Mouse (Mus musculus): Measurements from ENCODE around the gene Krtap4-16. TPM values are rescaled to one million over a fixed set of nuclear protein-coding genes. Genes with fewer than 3 reads are reported as not detected.
"Not testable (repeated sequence)": the region's sequence is repeated elsewhere in the genome, so short reads cannot be mapped to it uniquely, and the experiment has no call there.

The Krtap4-16 gene
- polyA plus RNA-seq (2015; fragmentation: Nextera tagmentation; extraction: Ambion mirVana), result not detected in 2 replicates

- Histone ChIP-seq H3K4me3 (replicated peaks) (no peak within 1 kb of the TSS), H3K4me1 (replicated peaks) (no peaks in the 10 kb centered on the region), H3K4me2 (no peak within 1 kb of the TSS), H3K9ac (no peak within 1 kb of the TSS), H3K27ac (no peak within 1 kb of the TSS), H3K36me3 (no peaks in the 10 kb centered on the region), H3K27me3 (no peaks in the 10 kb centered on the region), H3K9me3 (replicated peaks) (no peaks in the 10 kb centered on the region)
- DNase-seq (no peak), ATAC-seq (ENCODE audit: low read depth) (no peak)
Observed at GRCm38 (mm10) chr11:99851508-99851907, at the start of gene Krtap4-16. Gene Krtap4-16 (minus strand): TSS chr11:99851608.

GRCm38 (mm10) chr11:99878887-99879286 is 27.5 kb upstream of the Krtap4-16 start, which contains the start of gene Gm11567:
Gene Gm11567 (plus strand): TSS chr11:99879187.
- WGBS (ENCODE audit: insufficient replicate concordance), result 29% methylated on average over 1 of the region's 1 CpGs
- H3K27ac ChIP-seq; H3K9me3 ChIP-seq (replicated peaks); H3K4me3 ChIP-seq (replicated peaks); H3K9ac ChIP-seq; ATAC-seq (ENCODE audit: low read depth); H3K36me3 ChIP-seq; H3K4me2 ChIP-seq; H3K27me3 ChIP-seq; DNase-seq; H3K4me1 ChIP-seq (replicated peaks): not testable (repeated sequence)

GRCm38 (mm10) chr11:99873089-99873488 is 21.7 kb upstream of the Krtap4-16 start, which contains the start of gene Krtap9-1:
Gene Krtap9-1 (plus strand): TSS chr11:99873389.
- H3K4me1 ChIP-seq (replicated peaks); H3K27ac ChIP-seq; ATAC-seq (ENCODE audit: low read depth); H3K27me3 ChIP-seq; DNase-seq; H3K9ac ChIP-seq; H3K4me2 ChIP-seq; H3K36me3 ChIP-seq; H3K4me3 ChIP-seq (replicated peaks); H3K9me3 ChIP-seq (replicated peaks): not testable (repeated sequence)
- WGBS (ENCODE audit: insufficient replicate concordance), result 55% methylated on average over 1 of the region's 1 CpGs

- not testable (repeated sequence) for H3K4me3 ChIP-seq (replicated peaks); H3K9ac ChIP-seq; H3K27ac ChIP-seq; H3K27me3 ChIP-seq; DNase-seq; H3K4me2 ChIP-seq; ATAC-seq (ENCODE audit: low read depth); H3K9me3 ChIP-seq (replicated peaks); H3K4me1 ChIP-seq (replicated peaks); H3K36me3 ChIP-seq
- WGBS (ENCODE audit: insufficient replicate concordance), result 29% methylated on average over 1 of the region's 1 CpGs
Observed at GRCm38 (mm10) chr11:99864176-99864575, 12.8 kb upstream of the Krtap4-16 start, which contains the start of gene Gm11559. Gene Gm11559 (plus strand): TSS chr11:99864476.

GRCm38 (mm10) chr11:99858761-99859160 is 7.4 kb upstream of the Krtap4-16 start:
- no peak overlapping the region for H3K4me2 ChIP-seq
- H3K9ac ChIP-seq, result no peak overlapping the region
- H3K4me3 ChIP-seq (replicated peaks), result no peak overlapping the region
- ATAC-seq (ENCODE audit: low read depth), result no peak
- H3K4me1 ChIP-seq (replicated peaks), result no peaks in the 10 kb centered on the region
- no peaks in the 10 kb centered on the region for H3K36me3 ChIP-seq
- H3K27ac ChIP-seq, result no peak overlapping the region
- H3K9me3 ChIP-seq (replicated peaks), result no peaks in the 10 kb centered on the region
- 48% methylated on average over 2 of the region's 2 CpGs for WGBS (ENCODE audit: insufficient replicate concordance)
- H3K27me3 ChIP-seq, result no peaks in the 10 kb centered on the region
- DNase-seq, result no peak

- H3K9me3 ChIP-seq (replicated peaks), result no peaks in the 10 kb centered on the region
- no peak within 1 kb of the TSS for H3K27ac ChIP-seq
- no peak within 1 kb of the TSS for H3K4me3 ChIP-seq (replicated peaks)
- no peaks in the 10 kb centered on the region for H3K27me3 ChIP-seq
- no peaks in the 10 kb centered on the region for H3K4me1 ChIP-seq (replicated peaks)
- no peak within 1 kb of the TSS for H3K4me2 ChIP-seq
- no peak within 1 kb of the TSS for H3K9ac ChIP-seq
- DNase-seq, result no peak
- no peak for ATAC-seq (ENCODE audit: low read depth)
- H3K36me3 ChIP-seq, result no peaks in the 10 kb centered on the region
- WGBS (ENCODE audit: insufficient replicate concordance), result 55% methylated on average over 2 of the region's 2 CpGs
Observed at GRCm38 (mm10) chr11:99857617-99858016, 6.2 kb upstream of the Krtap4-16 start, which contains the start of gene Gm11568. Gene Gm11568 (plus strand): TSS chr11:99857917.

- Histone ChIP-seq H3K36me3 (no peaks in the 10 kb centered on the region), H3K4me2 (no peak overlapping the region), H3K4me3 (replicated peaks) (no peak overlapping the region), H3K4me1 (replicated peaks) (no peaks in the 10 kb centered on the region), H3K9me3 (replicated peaks) (no peaks in the 10 kb centered on the region), H3K27me3 (no peaks in the 10 kb centered on the region), H3K27ac (no peak overlapping the region), H3K9ac (no peak overlapping the region)
- no peak for ATAC-seq (ENCODE audit: low read depth)
- no peak for DNase-seq
- 51% methylated on average over 3 of the region's 3 CpGs for WGBS (ENCODE audit: insufficient replicate concordance)
Observed at GRCm38 (mm10) chr11:99854121-99854520, 2.7 kb upstream of the Krtap4-16 start.

GRCm38 (mm10) chr11:99846746-99847145 is 4.7 kb downstream of the Krtap4-16 start:
- no peaks in the 10 kb centered on the region for H3K9me3 ChIP-seq (replicated peaks)
- DNase-seq, result no peak
- no peak for ATAC-seq (ENCODE audit: low read depth)
- no peaks in the 10 kb centered on the region for H3K36me3 ChIP-seq
- H3K9ac ChIP-seq, result no peak overlapping the region
- no peak overlapping the region for H3K27ac ChIP-seq
- WGBS (ENCODE audit: insufficient replicate concordance), result 57% methylated on average over 2 of the region's 2 CpGs
- no peaks in the 10 kb centered on the region for H3K27me3 ChIP-seq
- no peaks in the 10 kb centered on the region for H3K4me1 ChIP-seq (replicated peaks)
- H3K4me3 ChIP-seq (replicated peaks), result no peak overlapping the region
- no peak overlapping the region for H3K4me2 ChIP-seq

- Histone ChIP-seq H3K4me2 (no peak overlapping the region), H3K9me3 (replicated peaks) (0 out of 2 replicates have a peak, but pooled peaks cover 3% of the 10 kb centered on the region), H3K27ac (no peak overlapping the region), H3K4me3 (replicated peaks) (no peak overlapping the region), H3K4me1 (replicated peaks) (no peaks in the 10 kb centered on the region), H3K27me3 (no peaks in the 10 kb centered on the region), H3K36me3 (no peaks in the 10 kb centered on the region), H3K9ac (no peak overlapping the region)
- WGBS (ENCODE audit: insufficient replicate concordance), result 54% methylated on average over 1 of the region's 1 CpGs
- ATAC-seq (ENCODE audit: low read depth) (no peak), DNase-seq (no peak)
Observed at GRCm38 (mm10) chr11:99842185-99842584, 9.2 kb downstream of the Krtap4-16 start.

GRCm38 (mm10) chr11:99837966-99838365 is 13.4 kb downstream of the Krtap4-16 start, which contains the start of gene 2300003K06Rik:
Gene 2300003K06Rik (minus strand): TSS chr11:99838066.
- WGBS (ENCODE audit: insufficient replicate concordance), result 67% methylated on average over 1 of the region's 1 CpGs
- Histone ChIP-seq H3K27ac (no peak within 1 kb of the TSS), H3K9ac (no peak within 1 kb of the TSS), H3K36me3 (no peaks in the 10 kb centered on the region), H3K4me2 (no peak within 1 kb of the TSS), H3K9me3 (replicated peaks) (0 out of 2 replicates have a peak, but pooled peaks cover 3% of the 10 kb centered on the region), H3K4me1 (replicated peaks) (no peaks in the 10 kb centered on the region), H3K4me3 (replicated peaks) (no peak within 1 kb of the TSS), H3K27me3 (no peaks in the 10 kb centered on the region)
- DNase-seq (no peak), ATAC-seq (ENCODE audit: low read depth) (no peak)

- not testable (repeated sequence) for H3K4me3 ChIP-seq (replicated peaks); H3K9ac ChIP-seq; DNase-seq; ATAC-seq (ENCODE audit: low read depth); H3K27ac ChIP-seq; H3K36me3 ChIP-seq; H3K4me1 ChIP-seq (replicated peaks); H3K9me3 ChIP-seq (replicated peaks); H3K27me3 ChIP-seq; H3K4me2 ChIP-seq
- WGBS (ENCODE audit: insufficient replicate concordance), result 59% methylated on average over 2 of the region's 2 CpGs
Observed at GRCm38 (mm10) chr11:99815566-99815965, 35.8 kb downstream of the Krtap4-16 start, which contains the start of gene Gm11564. Gene Gm11564 (minus strand): TSS chr11:99815666.

GRCm38 (mm10) chr11:99809792-99810191 is 41.6 kb downstream of the Krtap4-16 start, which contains the start of gene Krtap4-13:
Gene Krtap4-13 (minus strand): TSS chr11:99809892.
- not testable (repeated sequence) for H3K4me2 ChIP-seq; ATAC-seq (ENCODE audit: low read depth); H3K36me3 ChIP-seq

More at GRCm38 (mm10) chr11:99809792-99810191, 41.6 kb downstream of the Krtap4-16 start, which contains the start of gene Krtap4-13:
- H3K4me3 ChIP-seq (replicated peaks); H3K9ac ChIP-seq; H3K27ac ChIP-seq; H3K4me1 ChIP-seq (replicated peaks); DNase-seq; H3K27me3 ChIP-seq; H3K9me3 ChIP-seq (replicated peaks): not testable (repeated sequence)

All from liver, embryonic 13.5 days (tissue).